Mouse (Mus musculus): ENCODE results near the gene Arfgap1. TPM values are rescaled to one million over a fixed set of nuclear protein-coding genes. Genes with fewer than 3 reads are reported as not detected.

Arfgap1 gene
- polyA plus RNA-seq, 1 experiment from 2014 or later, result 52.9 TPM

DNA sequence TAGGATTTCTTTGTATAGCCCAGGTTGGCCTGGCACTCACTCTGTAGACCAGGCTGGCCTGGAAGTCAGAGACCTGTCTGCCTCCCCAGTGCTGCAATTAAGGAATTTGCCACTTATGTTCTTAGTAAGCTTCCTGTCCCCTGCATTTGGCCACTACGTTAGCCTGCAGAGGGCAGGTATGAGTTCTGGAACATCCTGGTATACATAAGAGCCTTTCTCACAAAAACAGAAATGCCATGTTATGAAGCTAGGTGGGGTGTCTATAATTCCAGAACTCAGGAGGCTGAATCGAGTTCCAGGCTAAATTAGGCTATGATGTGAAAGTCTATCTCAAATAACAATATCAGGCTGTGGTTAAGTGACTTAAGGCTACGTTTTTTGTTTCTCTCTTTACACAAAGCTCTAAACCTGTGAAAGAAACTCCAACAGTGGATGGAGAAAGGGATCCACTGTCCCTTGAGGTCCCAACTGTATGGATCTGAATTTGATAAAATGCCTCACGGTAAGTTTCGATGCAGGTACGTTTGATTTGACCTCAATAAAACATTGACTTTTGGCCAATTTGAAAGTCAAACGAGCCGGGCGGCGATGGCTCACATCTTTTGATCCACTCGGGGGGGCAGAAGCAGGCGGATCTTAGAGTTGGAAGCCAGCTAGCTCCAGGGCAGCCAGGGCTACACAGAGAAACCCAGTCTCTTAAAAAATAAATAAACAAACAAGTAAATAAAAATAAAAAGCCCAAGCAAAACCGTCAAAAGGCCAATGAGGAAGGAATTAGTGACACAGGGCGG is 738 bp upstream of the Arfgap1 start:
- H3K4me1 ChIP-seq (ENCODE audit: insufficient read depth, low read depth, low read length), result peaks cover 3% of the 10 kb centered on the region; the same call in 1 of the 2 replicates
- DNase-seq (ENCODE audit: low spot score) (peak; percentile 65), ATAC-seq (peak; percentile 25; the same call in 1 of the 2 replicates)
- WGBS, result 9% methylated on average over 14 of the region's 14 CpGs
- H3K27me3 ChIP-seq (replicated peaks; ENCODE audit: insufficient read depth, low read length), result no peaks in the 10 kb centered on the region
- H3K27ac ChIP-seq (ENCODE audit: low read length), result peak overlapping the region; percentile 78
- no peak for TF ChIP-seq EP300 (IDR thresholded peaks at IDR 0.05)
- TF ChIP-seq CTCF (IDR thresholded peaks at IDR 0.05), result peak; percentile 61
- peak overlapping the region; percentile 88 for H3K4me2 ChIP-seq (replicated peaks; ENCODE audit: low read depth, low read length)
- H3K9me3 ChIP-seq (ENCODE audit: low read length), result no peaks in the 10 kb centered on the region
- peak overlapping the region; percentile 97 for H3K9ac ChIP-seq (replicated peaks; ENCODE audit: low read depth)
- H3K4me3 ChIP-seq (ENCODE audit: low read depth, low read length), result peak overlapping the region; percentile 77
- peaks cover 11% of the 10 kb centered on the region for H3K36me3 ChIP-seq (ENCODE audit: insufficient read depth, low read length)

DNA sequence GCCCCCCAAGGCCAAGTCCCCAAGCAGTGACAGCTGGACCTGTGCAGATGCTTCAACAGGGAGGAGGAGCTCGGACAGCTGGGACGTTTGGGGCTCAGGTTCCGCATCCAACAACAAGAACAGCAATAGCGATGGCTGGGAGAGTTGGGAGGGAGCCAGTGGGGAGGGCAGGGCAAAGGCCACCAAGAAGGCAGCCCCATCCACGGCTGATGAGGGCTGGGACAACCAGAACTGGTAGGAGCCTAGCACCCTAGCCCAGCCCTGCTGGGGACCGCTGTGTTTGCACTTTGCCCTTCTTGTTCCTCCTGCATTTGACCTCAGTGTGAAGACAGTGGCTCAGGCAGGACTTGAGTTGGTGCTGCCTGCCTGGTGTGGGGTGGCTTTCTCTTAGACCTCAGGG is 14.1 kb downstream of the Arfgap1 start:
- TF ChIP-seq EP300 (IDR thresholded peaks at IDR 0.05), result no peak
- TF ChIP-seq CTCF (IDR thresholded peaks at IDR 0.05), result no peak
- ATAC-seq, result no peak
- H3K4me3 ChIP-seq (ENCODE audit: low read depth, low read length), result no peak overlapping the region
- H3K9ac ChIP-seq (replicated peaks; ENCODE audit: low read depth), result no peak overlapping the region
- H3K36me3 ChIP-seq (ENCODE audit: insufficient read depth, low read length), result peaks cover 52% of the 10 kb centered on the region
- H3K4me2 ChIP-seq (replicated peaks; ENCODE audit: low read depth, low read length), result no peak overlapping the region
- H3K4me1 ChIP-seq (ENCODE audit: insufficient read depth, low read depth, low read length), result no peaks in the 10 kb centered on the region
- DNase-seq (ENCODE audit: low spot score), result no peak
- no peaks in the 10 kb centered on the region for H3K9me3 ChIP-seq (ENCODE audit: low read length)
- H3K27me3 ChIP-seq (replicated peaks; ENCODE audit: insufficient read depth, low read length), result no peaks in the 10 kb centered on the region
- no peak overlapping the region for H3K27ac ChIP-seq (ENCODE audit: low read length)
- WGBS, result 82% methylated on average over 6 of the region's 6 CpGs

DNA sequence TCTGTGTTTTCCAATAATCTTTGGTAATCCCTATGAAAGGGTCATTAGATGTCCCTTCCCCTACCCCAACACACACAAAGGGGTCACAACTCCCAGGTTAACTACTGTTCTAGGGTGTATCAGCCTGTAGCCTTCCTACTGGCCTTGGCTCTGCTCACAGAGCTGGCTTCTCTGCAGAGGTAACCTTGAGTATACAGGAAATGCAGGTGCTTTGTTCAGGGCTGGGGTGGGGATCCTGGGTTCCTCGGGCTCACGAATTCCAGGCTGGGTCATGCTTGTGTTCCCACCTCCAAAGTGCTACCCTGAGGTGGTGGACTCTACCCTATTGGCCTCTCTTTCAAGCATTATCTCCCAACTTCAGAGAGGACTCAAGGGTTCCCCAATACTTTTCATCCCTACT is 18.6 kb downstream of the Arfgap1 start:
- 67% methylated on average over 2 of the region's 2 CpGs for WGBS
- DNase-seq (ENCODE audit: low spot score) (no peak), ATAC-seq (no peak)
- no peaks in the 10 kb centered on the region for H3K9me3 ChIP-seq (ENCODE audit: low read length)
- no peaks in the 10 kb centered on the region for H3K4me1 ChIP-seq (ENCODE audit: insufficient read depth, low read depth, low read length)
- H3K27me3 ChIP-seq (replicated peaks; ENCODE audit: insufficient read depth, low read length), result no peaks in the 10 kb centered on the region
- TF ChIP-seq CTCF (IDR thresholded peaks at IDR 0.05) (no peak), EP300 (IDR thresholded peaks at IDR 0.05) (no peak)
- no peak overlapping the region for H3K4me3 ChIP-seq (ENCODE audit: low read depth, low read length)
- no peak overlapping the region for H3K9ac ChIP-seq (replicated peaks; ENCODE audit: low read depth)
- peaks cover 12% of the 10 kb centered on the region for H3K36me3 ChIP-seq (ENCODE audit: insufficient read depth, low read length)
- no peak overlapping the region for H3K4me2 ChIP-seq (replicated peaks; ENCODE audit: low read depth, low read length)
- H3K27ac ChIP-seq (ENCODE audit: low read length), result no peak overlapping the region

DNA sequence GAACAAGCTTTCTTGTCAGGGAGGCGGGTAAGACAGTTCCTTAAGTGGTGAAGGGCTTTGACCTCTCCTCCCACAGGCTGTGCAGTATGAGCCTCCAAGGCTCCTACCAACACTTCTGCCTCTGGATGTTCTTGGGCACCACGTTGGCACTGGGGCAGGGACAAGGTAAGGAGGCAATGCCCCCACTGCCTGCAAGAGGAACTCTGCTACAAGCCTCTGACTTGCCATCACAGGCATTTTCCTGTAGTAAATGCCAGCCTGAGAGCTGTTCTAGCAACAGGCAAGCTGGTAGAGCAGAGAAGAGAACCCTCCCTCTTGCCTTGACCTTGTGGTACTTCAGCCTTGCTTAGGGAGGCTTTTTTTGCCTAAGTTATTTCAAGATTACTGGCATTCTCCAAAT is 19.4 kb downstream of the Arfgap1 start, which contains the start of gene Col20a1:
Col20a1 (plus strand) TSS at position 87 of the 400 bp plus-strand sequence.
- Histone ChIP-seq H3K9me3 (ENCODE audit: low read length) (no peaks in the 10 kb centered on the region), H3K9ac (replicated peaks; ENCODE audit: low read depth) (no peak within 1 kb of the TSS), H3K27ac (ENCODE audit: low read length) (no peak within 1 kb of the TSS), H3K4me2 (replicated peaks; ENCODE audit: low read depth, low read length) (no peak within 1 kb of the TSS), H3K4me3 (ENCODE audit: low read depth, low read length) (no peak within 1 kb of the TSS), H3K36me3 (ENCODE audit: insufficient read depth, low read length) (peaks cover 6% of the 10 kb centered on the region), H3K4me1 (ENCODE audit: insufficient read depth, low read depth, low read length) (no peaks in the 10 kb centered on the region), H3K27me3 (replicated peaks; ENCODE audit: insufficient read depth, low read length) (no peaks in the 10 kb centered on the region)
- 64% methylated on average over 2 of the region's 2 CpGs for WGBS
- no peak for DNase-seq (ENCODE audit: low spot score)
- TF ChIP-seq EP300 (IDR thresholded peaks at IDR 0.05), result no peak
- no peak for TF ChIP-seq CTCF (IDR thresholded peaks at IDR 0.05)
- no peak for ATAC-seq

DNA sequence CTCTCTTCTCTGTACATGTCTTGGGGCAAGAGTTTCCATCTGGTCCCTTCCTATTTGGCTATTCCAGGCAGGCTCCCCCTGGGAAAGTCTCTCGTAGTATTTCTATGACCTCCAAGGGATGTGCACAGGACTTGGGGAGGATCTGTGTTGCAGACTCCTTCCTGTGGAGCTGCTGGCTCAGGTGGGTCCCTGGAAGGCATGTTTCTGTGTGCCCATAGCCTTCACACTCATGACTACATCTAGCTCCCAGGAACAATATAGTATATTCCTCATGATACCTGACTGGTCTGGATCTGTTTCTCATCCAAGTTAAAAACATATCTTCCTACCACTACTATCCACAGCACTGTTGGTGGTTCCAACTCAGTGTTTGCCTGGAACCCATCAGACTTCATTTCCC is 20.0 kb downstream of the Arfgap1 start:
- WGBS, result 83% methylated on average over 1 of the region's 1 CpGs
- DNase-seq (ENCODE audit: low spot score) (no peak), ATAC-seq (no peak)
- H3K36me3 ChIP-seq (ENCODE audit: insufficient read depth, low read length), result peaks cover under 1% of the 10 kb centered on the region; the same call in 1 of the 2 replicates
- no peak overlapping the region for H3K4me3 ChIP-seq (ENCODE audit: low read depth, low read length)
- H3K27ac ChIP-seq (ENCODE audit: low read length), result no peak overlapping the region
- H3K27me3 ChIP-seq (replicated peaks; ENCODE audit: insufficient read depth, low read length), result no peaks in the 10 kb centered on the region
- no peaks in the 10 kb centered on the region for H3K4me1 ChIP-seq (ENCODE audit: insufficient read depth, low read depth, low read length)
- no peak overlapping the region for H3K9ac ChIP-seq (replicated peaks; ENCODE audit: low read depth)
- TF ChIP-seq CTCF (IDR thresholded peaks at IDR 0.05) (no peak), EP300 (IDR thresholded peaks at IDR 0.05) (no peak)
- H3K9me3 ChIP-seq (ENCODE audit: low read length), result no peaks in the 10 kb centered on the region
- no peak overlapping the region for H3K4me2 ChIP-seq (replicated peaks; ENCODE audit: low read depth, low read length)

DNA sequence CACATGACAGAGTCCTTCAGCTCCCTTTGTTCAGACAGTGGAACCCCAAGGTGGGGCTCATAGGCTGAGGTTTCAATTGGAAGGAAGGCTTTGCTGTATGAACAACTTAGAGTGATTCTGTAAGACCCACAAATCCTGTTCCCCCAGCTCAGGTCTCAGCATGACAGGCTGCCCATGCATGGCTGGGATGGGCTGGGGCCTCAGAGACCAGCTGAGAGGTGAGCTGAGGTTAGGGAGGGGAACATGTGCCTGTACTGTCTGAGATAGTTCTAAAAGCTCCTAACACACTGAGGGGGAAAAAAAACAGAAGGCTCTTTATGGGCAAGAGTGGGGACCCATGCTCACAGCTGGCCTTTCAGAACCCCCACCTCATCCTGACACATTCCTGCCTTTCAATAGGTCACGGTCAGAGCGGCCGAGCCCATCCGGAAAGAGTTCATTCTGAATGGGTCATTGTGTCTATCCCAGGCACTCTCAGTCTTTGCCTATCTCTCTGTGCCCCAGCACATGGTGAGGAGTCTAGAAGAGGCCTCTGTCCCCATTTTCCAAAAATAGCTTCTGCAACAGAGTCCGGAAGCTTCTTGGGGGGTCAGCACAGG is 20.5 kb downstream of the Arfgap1 start:
- H3K4me2 ChIP-seq (replicated peaks; ENCODE audit: low read depth, low read length), result no peak overlapping the region
- no peak for DNase-seq (ENCODE audit: low spot score)
- ATAC-seq, result no peak
- H3K27me3 ChIP-seq (replicated peaks; ENCODE audit: insufficient read depth, low read length), result no peaks in the 10 kb centered on the region
- no peak for TF ChIP-seq EP300 (IDR thresholded peaks at IDR 0.05)
- TF ChIP-seq CTCF (IDR thresholded peaks at IDR 0.05), result no peak
- WGBS, result 41% methylated on average over 5 of the region's 5 CpGs
- no peak overlapping the region for H3K4me3 ChIP-seq (ENCODE audit: low read depth, low read length)
- no peaks in the 10 kb centered on the region for H3K4me1 ChIP-seq (ENCODE audit: insufficient read depth, low read depth, low read length)
- H3K9ac ChIP-seq (replicated peaks; ENCODE audit: low read depth), result no peak overlapping the region
- H3K9me3 ChIP-seq (ENCODE audit: low read length), result no peaks in the 10 kb centered on the region
- H3K36me3 ChIP-seq (ENCODE audit: insufficient read depth, low read length), result no peaks in the 10 kb centered on the region
- H3K27ac ChIP-seq (ENCODE audit: low read length), result no peak overlapping the region
